Mouse (Mus musculus) right cerebral cortex, postnatal 14 days (tissue): ENCODE measurements around the gene Atp6v1e1.
"Not testable (repeated sequence)": the region's sequence is repeated elsewhere in the genome, so short reads cannot be mapped to it uniquely, and the experiment has no call there.

Experiments
- DNase-seq: peaks from one replicate; pipeline ENCODE4 v3.0.0; 2022

The Atp6v1e1 gene

DNA sequence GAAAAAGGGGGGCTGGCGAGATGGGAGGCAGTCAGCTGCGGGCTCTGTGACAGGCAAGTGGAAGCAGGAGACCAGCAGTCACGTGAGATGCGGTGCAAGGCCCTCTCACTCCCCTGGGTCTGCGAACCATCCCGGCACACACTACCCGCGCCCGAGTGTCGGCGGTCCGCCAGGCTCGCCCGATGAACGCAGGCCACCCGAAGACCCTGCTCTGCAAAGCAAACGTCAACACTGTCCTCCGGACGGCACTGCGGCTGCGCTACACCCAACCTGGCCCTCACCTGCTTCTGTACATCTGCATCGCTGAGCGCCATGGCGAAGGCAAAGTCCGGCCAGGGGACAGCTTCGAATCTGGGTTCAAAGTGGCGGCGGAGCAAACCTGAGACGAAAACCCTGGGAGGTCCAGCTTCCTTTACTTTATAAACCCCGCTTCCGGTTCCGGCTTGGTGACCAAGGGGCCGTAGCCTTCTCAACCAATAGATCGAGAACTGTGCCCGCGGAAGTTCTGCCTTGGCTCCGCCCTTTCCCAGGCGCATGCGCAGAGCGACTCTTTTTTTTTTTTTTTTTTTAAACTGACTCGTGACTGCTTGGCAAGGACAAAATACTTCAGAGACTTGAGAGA, at the start of gene Atp6v1e1:
Gene Atp6v1e1, minus strand, starts transcription at position 487 of the 622 bp plus-strand sequence.
- peak; percentile 88 for DNase-seq

GRCm38 (mm10) chr6:120871286-120871685, 48.7 kb upstream of the Atp6v1e1 start:
- DNase-seq = no peak

DNA sequence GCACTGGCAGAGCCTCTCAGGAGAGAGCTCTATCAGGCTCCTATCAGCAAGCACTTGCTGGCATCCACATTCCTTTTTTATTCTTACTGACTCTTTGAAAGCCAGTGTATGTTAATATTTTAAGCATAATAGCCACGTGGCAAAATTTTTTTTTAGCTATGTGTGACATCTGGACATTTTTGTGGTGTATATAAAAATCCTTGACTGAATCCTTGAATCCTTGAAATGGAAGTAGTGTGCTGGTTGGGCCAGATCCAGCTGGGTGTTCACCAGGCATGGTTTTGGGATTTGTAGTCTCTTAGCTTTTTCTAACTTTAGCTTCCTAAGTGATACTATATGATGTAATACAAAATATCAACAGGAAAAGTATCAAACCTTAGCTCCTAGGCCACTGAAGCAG, 46.2 kb upstream of the Atp6v1e1 start:
- peak; percentile 65 for DNase-seq

GRCm38 (mm10) chr6:120866051-120866814, 43.6 kb upstream of the Atp6v1e1 start:
- no peak for DNase-seq

GRCm38 (mm10) chr6:120860079-120860478, 37.5 kb upstream of the Atp6v1e1 start:
- no peak for DNase-seq

DNA sequence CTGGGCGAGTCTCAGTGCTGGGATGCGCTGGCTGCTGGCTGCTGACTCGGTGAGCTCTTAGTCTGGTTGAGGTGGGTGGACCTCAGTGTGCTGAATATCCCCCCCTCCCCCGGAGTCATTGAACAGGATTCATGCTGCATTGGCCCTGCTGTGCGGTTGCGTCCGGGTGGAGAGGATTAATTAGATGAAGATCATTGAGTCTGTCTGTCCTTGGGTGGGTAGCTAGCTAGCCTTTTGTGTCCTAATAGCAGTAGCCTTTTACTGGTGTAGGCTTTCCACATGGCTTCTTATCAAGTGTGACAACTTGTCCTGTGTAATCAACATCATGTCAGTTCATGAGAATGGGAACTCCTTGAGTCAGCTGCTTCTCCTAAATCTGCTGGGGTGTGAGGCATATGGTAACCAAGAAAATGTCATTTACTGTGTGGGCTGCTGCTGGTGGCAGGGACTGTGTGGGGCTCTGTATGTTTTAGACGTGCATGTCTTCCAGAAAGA, 35.7 kb upstream of the Atp6v1e1 start:
- DNase-seq = no peak

GRCm38 (mm10) chr6:120854413-120854812, 31.8 kb upstream of the Atp6v1e1 start:
- DNase-seq = no peak

DNA sequence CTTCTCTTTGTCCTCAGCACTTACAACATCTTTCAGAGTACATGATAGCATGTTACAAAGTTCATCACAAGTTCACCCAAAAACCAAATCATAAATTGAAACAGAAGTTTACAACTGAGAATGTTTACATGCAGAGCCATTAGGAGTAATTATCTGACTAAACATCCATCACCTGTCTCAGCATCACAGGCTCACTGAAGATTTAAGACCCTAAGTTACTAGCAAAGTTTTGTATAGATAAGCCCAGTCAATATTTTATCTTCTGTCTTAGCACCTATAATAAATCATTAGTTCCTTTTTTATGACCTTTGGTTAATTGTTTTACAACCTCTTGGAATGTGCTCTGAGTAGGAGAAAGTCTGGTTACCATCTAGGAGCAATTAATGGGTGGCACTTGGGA, 28.1 kb upstream of the Atp6v1e1 start:
- not testable (repeated sequence) for DNase-seq

DNA sequence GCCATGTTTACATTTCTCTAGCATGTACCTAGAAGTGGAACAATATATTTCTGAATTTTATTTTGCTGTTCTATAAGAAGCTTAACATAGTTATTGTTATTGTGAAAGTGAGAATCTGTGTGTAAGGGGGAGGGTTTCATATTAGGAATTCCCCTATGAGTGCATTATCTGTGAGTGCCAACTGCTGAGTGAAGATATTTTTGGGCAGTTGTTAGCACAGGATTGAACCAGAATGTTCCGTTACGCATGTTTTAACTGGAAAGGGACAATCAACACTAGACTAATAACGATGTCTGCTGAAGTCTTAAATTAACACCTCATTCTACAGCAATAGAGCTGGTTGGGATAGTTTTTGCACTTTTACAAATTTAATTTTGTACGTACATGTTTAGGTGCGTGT, 19.2 kb upstream of the Atp6v1e1 start:
- DNase-seq = no peak

DNA sequence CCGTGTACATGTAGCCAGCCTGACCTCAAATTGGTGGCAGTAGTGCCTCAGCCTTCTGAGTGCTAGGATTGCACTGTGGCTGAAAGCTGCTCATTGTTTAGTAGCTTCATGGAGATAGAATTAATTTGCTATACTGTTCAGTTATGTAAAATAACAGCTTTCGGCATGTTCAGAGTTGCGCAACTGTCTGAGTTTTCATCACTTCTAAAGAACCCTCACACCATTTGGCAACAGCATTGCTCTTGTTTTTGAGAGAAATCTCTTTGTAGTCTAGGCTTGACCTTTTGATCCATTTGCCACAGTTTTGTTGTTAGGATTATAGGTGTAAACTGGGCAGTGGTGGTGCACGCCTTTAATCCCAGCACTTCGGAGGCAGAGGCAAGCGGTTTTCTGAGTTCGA, 17.7 kb upstream of the Atp6v1e1 start:
- no peak for DNase-seq

DNA sequence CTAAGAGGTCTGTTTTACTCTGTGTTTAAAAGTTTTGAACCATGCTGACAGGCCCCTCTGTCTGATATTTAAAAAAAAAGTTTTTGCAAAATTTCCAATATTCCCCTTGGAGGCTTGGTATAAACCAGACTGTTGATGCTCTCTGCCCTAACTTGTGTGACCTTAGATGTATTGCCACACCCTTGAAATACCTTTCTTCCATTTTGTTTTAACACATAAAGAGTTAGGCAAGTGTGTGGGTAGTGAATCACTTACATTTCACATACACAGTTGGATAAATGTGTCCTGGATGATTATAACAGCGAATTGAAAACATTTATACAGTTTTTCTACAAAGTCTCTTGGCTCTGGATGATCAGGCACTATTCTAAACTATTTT, 14.5 kb upstream of the Atp6v1e1 start:
- no peak for DNase-seq

GRCm38 (mm10) chr6:120836389-120837151, 14.0 kb upstream of the Atp6v1e1 start:
- no peak for DNase-seq

GRCm38 (mm10) chr6:120835474-120836374, 13.1 kb upstream of the Atp6v1e1 start, which contains the start of gene Bcl2l13:
Gene Bcl2l13, plus strand, starts transcription at chr6:120836212.
- peak; percentile 95 for DNase-seq

DNA sequence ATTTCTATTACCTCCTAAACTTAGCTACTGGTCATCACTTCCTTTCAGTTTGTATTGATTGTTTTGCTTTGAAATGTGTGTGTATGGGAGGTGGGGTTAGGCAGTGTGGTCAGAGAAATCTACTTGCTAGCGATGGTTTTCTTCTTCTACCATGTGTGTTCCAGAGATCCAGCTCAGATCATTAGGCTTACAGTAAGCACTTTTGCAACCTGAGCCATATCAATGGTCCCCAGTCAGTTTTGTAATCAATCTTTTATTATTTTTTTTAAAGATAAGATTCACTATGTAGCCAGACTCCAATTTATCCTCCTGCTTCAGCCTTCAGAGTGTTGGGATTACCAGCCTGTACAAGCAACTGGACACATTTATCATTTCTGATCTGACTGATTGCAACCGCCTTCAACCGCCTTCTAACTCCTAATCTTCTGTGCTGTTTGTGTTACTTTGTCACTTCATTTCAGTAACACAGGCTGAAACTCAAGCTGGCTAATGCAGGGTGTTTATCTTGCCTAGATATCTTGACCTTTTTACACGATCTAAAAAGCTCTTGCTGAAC, 12.3 kb upstream of the Atp6v1e1 start:
- DNase-seq = no peak

- DNase-seq = no peak
Measured at GRCm38 (mm10) chr6:120832097-120832496, 9.5 kb upstream of the Atp6v1e1 start.

- DNase-seq = no peak
Measured at GRCm38 (mm10) chr6:120830866-120831608, 8.4 kb upstream of the Atp6v1e1 start.

DNA sequence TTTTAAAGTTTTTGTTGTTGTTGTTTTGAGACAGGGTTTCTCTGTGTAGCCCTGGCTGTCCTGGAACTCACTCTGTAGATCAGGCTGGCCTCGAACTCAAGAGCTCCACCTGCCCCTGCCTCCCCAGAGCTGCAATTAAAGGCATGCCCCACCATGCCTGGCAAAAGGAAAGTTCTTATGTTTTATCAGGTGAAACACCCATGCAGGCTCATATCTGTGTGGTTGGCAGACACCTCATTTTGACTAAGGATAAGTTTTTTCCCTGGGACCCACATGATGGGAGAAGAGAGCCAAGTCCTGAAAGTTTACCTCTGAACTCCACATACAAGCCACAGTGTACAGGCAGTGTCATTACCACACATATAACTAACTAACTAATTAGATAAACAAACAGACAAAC, 7.5 kb upstream of the Atp6v1e1 start:
- no peak for DNase-seq

DNA sequence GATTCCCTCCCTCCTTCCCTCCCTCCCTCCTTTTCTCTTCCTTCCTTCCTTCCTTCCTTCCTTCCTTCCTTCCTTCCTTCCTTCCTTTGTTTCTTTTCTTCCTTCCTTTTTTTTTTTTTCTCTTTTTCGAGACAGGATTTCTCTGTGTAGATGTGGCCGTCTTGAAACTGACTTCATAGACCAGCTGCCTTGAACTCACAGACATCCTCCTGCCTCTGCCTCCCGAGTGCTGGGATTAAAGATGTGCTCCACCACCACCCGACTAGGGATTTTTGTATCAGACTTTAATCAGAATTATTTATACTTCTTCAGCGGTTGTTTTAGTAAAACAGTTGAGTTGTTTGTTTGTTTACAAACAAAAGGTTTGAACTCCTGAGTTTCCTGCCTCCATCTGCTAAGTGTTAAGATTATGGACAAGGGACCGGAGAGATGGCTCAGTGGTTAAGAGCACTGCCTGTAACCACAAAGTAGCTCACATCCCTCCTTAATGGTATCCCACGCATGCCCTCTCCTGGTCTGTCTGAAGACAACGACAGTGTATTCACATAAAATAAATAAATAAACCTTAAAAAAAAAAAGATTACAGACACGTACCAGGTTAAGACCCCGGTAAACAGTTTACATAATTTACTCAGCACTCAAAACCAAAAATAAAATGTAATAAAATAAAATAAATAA, 483 bp upstream of the Atp6v1e1 start:
- no peak for DNase-seq

- DNase-seq = no peak
Measured at GRCm38 (mm10) chr6:120821715-120822114, 878 bp downstream of the Atp6v1e1 start.

GRCm38 (mm10) chr6:120820941-120821340, 1.7 kb downstream of the Atp6v1e1 start:
- DNase-seq = no peak

GRCm38 (mm10) chr6:120820144-120820543, 2.4 kb downstream of the Atp6v1e1 start:
- no peak for DNase-seq
